Mouse (Mus musculus) retina, adult 2 months (tissue): ENCODE data around the gene Lrrc74b.

Experiments
- DNase-seq: peaks from one replicate; pipeline ENCODE4 v3.0.0-alpha.2; 2012; ENCODE audit warnings: low read depth, low spot score

The Lrrc74b gene

GRCm38 (mm10) chr16:17502681-17503080 is 58.4 kb downstream of the Lrrc74b start:
- no peak for DNase-seq

DNA sequence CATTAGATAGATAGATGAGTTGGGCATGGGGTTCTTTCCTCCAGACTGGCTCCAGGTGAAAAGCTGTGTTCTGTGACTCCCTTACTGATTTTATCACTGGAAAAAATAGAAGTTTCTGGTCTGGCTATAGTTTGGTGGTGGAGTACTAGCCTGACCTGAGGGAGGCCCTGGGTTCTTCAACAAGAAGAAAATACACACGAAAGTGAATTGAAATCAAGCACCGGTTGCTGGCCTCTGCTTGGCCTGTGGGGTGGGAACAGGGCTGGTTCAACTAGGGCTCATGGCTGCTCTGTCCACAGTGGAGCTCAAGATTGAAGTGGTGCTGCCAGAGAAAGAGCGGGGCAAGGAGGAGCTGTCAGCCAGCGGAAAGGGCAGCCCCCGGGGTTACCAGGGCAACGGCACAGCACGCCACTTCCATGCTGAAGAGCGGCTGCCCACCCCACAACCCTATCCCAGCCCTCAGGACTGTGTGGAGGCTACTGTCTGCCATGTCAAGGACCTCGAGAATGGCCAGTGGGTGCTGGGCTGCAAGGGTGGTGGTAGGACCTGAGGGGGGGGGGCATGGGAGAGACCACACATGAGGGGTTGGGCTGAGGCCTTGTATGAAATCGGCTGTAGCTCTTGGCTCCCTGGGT is 61.7 kb downstream of the Lrrc74b start:
- no peak for DNase-seq

DNA sequence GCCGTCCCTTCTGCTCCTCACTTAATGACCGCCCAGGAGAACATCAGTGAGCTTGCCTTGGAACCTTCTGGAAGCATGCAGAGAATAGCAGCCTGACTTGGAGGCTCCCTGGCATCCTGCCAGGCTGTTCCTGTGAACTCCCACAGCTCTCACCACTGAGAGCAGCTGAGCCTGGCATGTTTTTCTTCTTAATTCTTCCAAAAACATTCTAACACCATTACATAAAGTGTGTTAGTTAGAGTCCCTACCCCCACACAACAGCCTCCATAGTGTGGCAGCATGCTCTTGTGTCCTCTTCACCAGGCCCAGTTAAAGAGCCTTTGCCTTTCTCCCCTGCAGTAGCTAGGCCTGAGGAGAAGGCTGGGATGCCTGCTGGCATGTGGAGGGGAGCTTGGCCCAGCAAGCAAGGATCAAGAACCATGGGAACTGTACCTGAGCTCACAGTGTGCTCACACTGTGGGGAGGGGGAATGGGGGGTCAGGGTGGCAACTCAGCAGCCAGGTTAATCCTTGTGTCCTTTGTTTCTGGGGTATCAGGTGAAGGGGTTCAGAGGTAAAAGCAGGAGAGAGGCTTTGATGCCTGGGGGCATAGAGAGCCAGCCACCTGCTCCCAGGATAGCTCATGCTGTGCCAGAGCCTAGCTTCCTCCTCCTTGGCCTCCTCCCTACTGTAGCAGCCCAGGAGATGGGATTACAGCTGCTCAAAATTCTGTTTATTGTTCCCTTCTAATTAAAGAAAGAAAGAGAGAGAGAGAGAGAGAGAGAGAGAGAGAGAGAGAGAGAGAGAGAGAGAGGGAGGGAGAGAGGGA is 64.3 kb downstream of the Lrrc74b start:
- DNase-seq: no peak
